Mouse (Mus musculus) cortical plate, adult 2 months (tissue): Measurements from ENCODE around the gene Plxna4.

ENCODE experiments used
- CTCF ChIP-seq: fragments of 200-500 bp; IDR thresholded peaks from 2 replicates; pipeline ENCODE4 v1.5.1; 2011; ENCODE audit warnings: mild to moderate bottlenecking, control low read depth, low read length; ENCODE audit not compliant: insufficient read depth; ENCODE audit errors: extremely low read depth
- POLR2A ChIP-seq: fragments of 200-500 bp; IDR thresholded peaks from 2 replicates; pipeline ENCODE4 v1.6.1; 2011; ENCODE audit warnings: mild to moderate bottlenecking, low read length, control low read depth; ENCODE audit not compliant: insufficient read depth; ENCODE audit errors: extremely low read depth

GRCm38 (mm10) chr6:32212439-32212838 is 375.6 kb downstream of the Plxna4 start:
- no peak for TF ChIP-seq CTCF
- TF ChIP-seq POLR2A: no peak
